10 mouse cellular contexts compared by ENCODE assay signal in genomic region chr6:128759221-128759950, GRCm38 (mm10). TPM values are rescaled to one million over a fixed set of nuclear protein-coding genes. Genes with fewer than 3 reads are reported as not detected.
A peak's percentile ranks its signal among the peaks of the same experiment; 100 is the strongest.
DNase-seq lines count a peak whose midpoint lies in the region; ATAC-seq and TF ChIP-seq lines count a peak whose summit lies in the region.
"Had no signal": no experiment of that assay in that cellular context is flagged by ENCODE, and none has a peak within 500 bp of the region (broad histone marks: within the 10 kb centered on the region; RNA-seq: fewer than 3 reads in every experiment).

No protein-coding gene starts in this region.

- no peak overlapping the region for H3K4me2 ChIP-seq in embryonic facial prominence, embryonic 15.5 days (replicated peaks)
- no peak overlapping the region; the same call in 1 of the 2 replicates for H3K4me2 ChIP-seq in limb, embryonic 14.5 days (replicated peaks; ENCODE audit: low read depth, low read length, severe bottlenecking)

- H3K9me3 ChIP-seq in heart, embryonic 10.5 days, result no peaks in the 10 kb centered on the region
- no peaks in the 10 kb centered on the region for H3K9me3 ChIP-seq in embryonic facial prominence, embryonic 15.5 days (replicated peaks)
- no peaks in the 10 kb centered on the region for H3K9me3 ChIP-seq in limb, embryonic 14.5 days (ENCODE audit: control insufficient read depth, low read length)

- H3K9ac ChIP-seq in embryonic facial prominence, embryonic 15.5 days, result no peak overlapping the region
- H3K9ac ChIP-seq in limb, embryonic 14.5 days (ENCODE audit: low read depth, low read length, severe bottlenecking), result no peak overlapping the region

- DNase-seq in heart, adult 11 months, result peak; percentile 92
- no peak for DNase-seq in heart, embryonic 10.5 days (ENCODE audit: low spot score)
- DNase-seq in 3134 (ENCODE audit: extremely low read depth, insufficient read length, low spot score), result peak; percentile 4
- no peak for DNase-seq in limb, embryonic 14.5 days (ENCODE audit: low spot score)
- DNase-seq in adrenal gland, postnatal 25 days, result no peak
- no peak for DNase-seq in right cerebral cortex, postnatal 25 days
- DNase-seq in T-cell, adult 2 months (ENCODE audit: low spot score), result no peak

- 78% methylated on average over 5 of the region's 5 CpGs for WGBS in heart, embryonic 10.5 days
- WGBS in embryonic facial prominence, embryonic 15.5 days, result 81% methylated on average over 5 of the region's 5 CpGs
- 78% methylated on average over 5 of the region's 5 CpGs for whole genome bisulfite sequencing in limb, embryonic 14.5 days

- H3K4me1 ChIP-seq in heart, embryonic 10.5 days, result no peaks in the 10 kb centered on the region
- H3K4me1 ChIP-seq in embryonic facial prominence, embryonic 15.5 days, result 0 out of 2 replicates have a peak, but pooled peaks cover 6% of the 10 kb centered on the region
- no peaks in the 10 kb centered on the region for H3K4me1 ChIP-seq in limb, embryonic 14.5 days (ENCODE audit: control insufficient read depth, insufficient read depth, low read length)

- TF ChIP-seq POLR2A in limb, embryonic 14.5 days (IDR thresholded peaks at IDR 0.05; ENCODE audit: borderline replicate concordance, extremely low read depth, insufficient read depth, insufficient read length), result no peak

- ATAC-seq in embryonic facial prominence, embryonic 15.5 days (ENCODE audit: insufficient number of reproducible peaks, low FRiP score, low TSS enrichment, low read depth), result no peak
- ATAC-seq in limb, embryonic 14.5 days (ENCODE audit: low FRiP score, low read depth), result no peak

- H3K4me3 ChIP-seq in heart, embryonic 10.5 days, result no peak overlapping the region
- peak overlapping the region; percentile 68; the same call in 1 of the 2 replicates for H3K4me3 ChIP-seq in embryonic facial prominence, embryonic 15.5 days (replicated peaks)
- H3K4me3 ChIP-seq in limb, embryonic 14.5 days (replicated peaks; ENCODE audit: low read length), result peak overlapping the region; percentile 60; the same call in 1 of the 2 replicates

- H3K36me3 ChIP-seq in heart, embryonic 10.5 days, result no peaks in the 10 kb centered on the region
- no peaks in the 10 kb centered on the region for H3K36me3 ChIP-seq in embryonic facial prominence, embryonic 15.5 days
- H3K36me3 ChIP-seq in limb, embryonic 14.5 days (ENCODE audit: control insufficient read depth, insufficient read depth, low read length), result no peaks in the 10 kb centered on the region

- no peak overlapping the region for H3K27ac ChIP-seq in heart, embryonic 10.5 days
- H3K27ac ChIP-seq in embryonic facial prominence, embryonic 15.5 days (replicated peaks), result no peak overlapping the region
- no peak overlapping the region for H3K27ac ChIP-seq in limb, embryonic 14.5 days (replicated peaks; ENCODE audit: low read depth, low read length)

- H3K27me3 ChIP-seq in heart, embryonic 10.5 days (ENCODE audit: insufficient read depth, poor library complexity, severe bottlenecking), result no peaks in the 10 kb centered on the region
- no peaks in the 10 kb centered on the region for H3K27me3 ChIP-seq in embryonic facial prominence, embryonic 15.5 days
- no peaks in the 10 kb centered on the region for H3K27me3 ChIP-seq in limb, embryonic 14.5 days (ENCODE audit: control insufficient read depth, insufficient read depth, low read length)

RNA-seq across cellular contexts. Expression of gene Klrb1c, which starts 29.6 kb away (rescaled TPM):
- polyA plus RNA-seq in heart, embryonic 10.5 days (2016; fragmentation: Nextera tagmentation; extraction: Ambion mirVana), result 0.08 TPM in 1 of 2 replicates, not detected in the other
- 0.05 and 0.11 TPM in 2 replicates for polyA plus RNA-seq in embryonic facial prominence, embryonic 15.5 days (2015; fragmentation: Nextera tagmentation; extraction: Ambion mirVana)
- polyA plus RNA-seq in limb, embryonic 14.5 days (2012; rRNA removed), result 0.15 TPM in 1 of 2 replicates, not detected in the other
- polyA plus RNA-seq in limb, embryonic 14.5 days (2014; fragmentation: Nextera tagmentation; extraction: Ambion mirVana), result 0.14 TPM in 1 of 2 replicates, not detected in the other
- not detected in 2 replicates for total RNA-seq in adrenal gland, postnatal 25 days (2021)
- total RNA-seq: gastrocnemius, postnatal 25 days had no signal
- polyA plus RNA-seq: limb, embryonic 11.5 days had no signal

RNA-seq across cellular contexts. Expression of gene Klrb1, which starts 36.5 kb away (rescaled TPM):
- not detected in 2 replicates for polyA plus RNA-seq in heart, embryonic 10.5 days (2016; fragmentation: Nextera tagmentation; extraction: Ambion mirVana)
- polyA plus RNA-seq in embryonic facial prominence, embryonic 15.5 days (2015; fragmentation: Nextera tagmentation; extraction: Ambion mirVana), result not detected in 2 replicates
- not detected in 2 replicates for polyA plus RNA-seq in limb, embryonic 14.5 days (2012; rRNA removed)
- not detected in 2 replicates for polyA plus RNA-seq in limb, embryonic 14.5 days (2014; fragmentation: Nextera tagmentation; extraction: Ambion mirVana)
- total RNA-seq in adrenal gland, postnatal 25 days (2021), result not detected in 2 replicates
- total RNA-seq: gastrocnemius, postnatal 25 days had no signal
- polyA plus RNA-seq: limb, embryonic 11.5 days had no signal

Comparison
In these comparisons a context has a peak if more than half of its experiments do, and no peak if none do; other contexts are left out.
1. DNase-seq: peak in heart, adult 11 months (single experiment) and 3134 (single experiment); none in heart, embryonic 10.5 days (single experiment), limb, embryonic 14.5 days (single experiment), adrenal gland, postnatal 25 days (single experiment), right cerebral cortex, postnatal 25 days (single experiment) and T-cell, adult 2 months (single experiment).